Mouse (Mus musculus): ENCODE results near the gene Asb18. TPM values are rescaled to one million over a fixed set of nuclear protein-coding genes. Genes with fewer than 3 reads are reported as not detected.

Asb18 gene
- 0.34 and 0.48 TPM in 2 replicates for polyA plus RNA-seq (2012; rRNA removed)

DNA sequence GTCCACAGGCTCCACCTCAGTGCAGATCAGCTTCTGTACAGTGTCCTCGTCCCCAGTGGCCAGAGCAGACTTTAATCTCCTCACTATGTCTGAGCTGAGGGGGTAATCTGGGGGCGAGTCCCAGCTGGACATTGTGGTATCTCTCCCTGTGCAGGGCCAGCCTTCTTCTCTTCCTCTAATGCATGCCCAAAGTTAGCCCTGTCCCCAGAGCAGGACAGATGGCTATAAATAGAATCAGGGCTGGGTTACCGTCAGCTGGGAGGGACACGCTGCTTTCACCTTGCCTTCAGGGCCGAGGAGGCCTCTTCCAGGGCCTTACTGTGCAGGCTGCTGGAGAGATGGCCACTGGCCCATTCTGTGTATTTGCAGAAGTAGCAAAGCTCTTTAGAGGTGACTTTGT, at the start of gene Asb18:
Gene Asb18 (minus strand): TSS at position 221 of the 400 bp plus-strand sequence.

DNA sequence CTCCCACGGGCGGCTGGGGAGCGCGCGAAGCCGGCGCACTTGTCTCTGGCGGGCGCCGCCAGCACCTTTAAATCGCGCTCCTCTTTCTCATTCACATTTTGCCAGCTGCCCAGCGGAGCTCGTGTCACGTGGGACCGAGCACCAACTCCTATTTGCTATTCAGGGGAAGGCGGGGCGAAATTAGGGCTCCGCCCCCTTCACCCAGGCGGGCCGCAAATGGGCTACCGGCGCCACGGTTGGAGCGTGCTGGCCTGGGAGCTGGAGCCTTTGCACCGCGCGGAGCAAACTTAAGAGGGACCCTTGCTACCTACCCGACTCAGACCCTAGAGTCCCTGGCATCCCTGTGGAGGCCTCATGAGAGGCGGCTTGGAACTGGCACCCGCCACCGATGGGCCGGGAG, 83.3 kb downstream of the Asb18 start, which contains the start of gene Gbx2:
Gene Gbx2 (minus strand): TSS at position 60 of the 400 bp plus-strand sequence.

Other genes starting within 250 kb of the Asb18 start
- 19.3 and 23.0 TPM in 2 replicates for gene Gbx2, start 83.5 kb downstream of the Asb18 start, polyA plus RNA-seq (2012; rRNA removed)
- 0.33 and 0.57 TPM in 2 replicates for gene Iqca, start 138.7 kb upstream of the Asb18 start, polyA plus RNA-seq (2012; rRNA removed)
- gene Ackr3, start 189.3 kb upstream of the Asb18 start, polyA plus RNA-seq (2012; rRNA removed), result 40.2 and 53.1 TPM in 2 replicates

Measured in central nervous system, embryonic 14 days (tissue).